Mouse (Mus musculus) brain, embryonic 14.5 days (tissue): ENCODE results near the gene Hdhd5.

Experiments used
- CTCF ChIP-seq: fragments of 200-500 bp; IDR thresholded peaks from 2 replicates; pipeline ENCODE4 v1.5.1; 2012; ENCODE audit warnings: inconsistent platforms, mild to moderate bottlenecking, moderate library complexity, borderline replicate concordance; ENCODE audit not compliant: insufficient read depth, insufficient read length; ENCODE audit errors: extremely low read depth
- POLR2A ChIP-seq: fragments of 200-500 bp; IDR thresholded peaks from 2 replicates; pipeline ENCODE4 v1.6.1; 2012; ENCODE audit warnings: mild to moderate bottlenecking, inconsistent platforms, borderline replicate concordance; ENCODE audit not compliant: poor library complexity, insufficient read depth, insufficient read length, severe bottlenecking; ENCODE audit errors: extremely low read depth

DNA sequence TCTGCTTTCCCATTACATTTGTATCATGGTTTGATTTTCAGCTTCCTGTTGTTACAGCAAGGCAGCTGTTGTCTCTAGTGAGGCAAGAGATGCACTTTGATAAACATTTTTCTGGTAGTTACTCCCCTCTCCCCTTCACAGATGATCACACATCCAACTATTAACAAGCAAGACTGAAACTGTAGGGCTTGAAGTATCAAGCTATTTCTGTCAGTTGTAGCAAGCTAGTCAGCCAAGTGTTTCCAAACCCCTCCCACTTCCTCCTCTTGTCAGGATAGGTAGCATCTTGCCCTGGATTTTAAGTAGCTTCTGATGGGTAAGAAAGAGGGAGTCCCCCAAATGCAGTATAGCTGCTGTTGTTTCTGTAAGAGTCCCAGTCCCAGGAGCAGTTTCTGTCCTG is 61.3 kb downstream of the Hdhd5 start:
- no peak for TF ChIP-seq CTCF
- no peak for TF ChIP-seq POLR2A
